Comparison of ENCODE assay signal across 9 mouse cellular contexts in the genomic region with DNA sequence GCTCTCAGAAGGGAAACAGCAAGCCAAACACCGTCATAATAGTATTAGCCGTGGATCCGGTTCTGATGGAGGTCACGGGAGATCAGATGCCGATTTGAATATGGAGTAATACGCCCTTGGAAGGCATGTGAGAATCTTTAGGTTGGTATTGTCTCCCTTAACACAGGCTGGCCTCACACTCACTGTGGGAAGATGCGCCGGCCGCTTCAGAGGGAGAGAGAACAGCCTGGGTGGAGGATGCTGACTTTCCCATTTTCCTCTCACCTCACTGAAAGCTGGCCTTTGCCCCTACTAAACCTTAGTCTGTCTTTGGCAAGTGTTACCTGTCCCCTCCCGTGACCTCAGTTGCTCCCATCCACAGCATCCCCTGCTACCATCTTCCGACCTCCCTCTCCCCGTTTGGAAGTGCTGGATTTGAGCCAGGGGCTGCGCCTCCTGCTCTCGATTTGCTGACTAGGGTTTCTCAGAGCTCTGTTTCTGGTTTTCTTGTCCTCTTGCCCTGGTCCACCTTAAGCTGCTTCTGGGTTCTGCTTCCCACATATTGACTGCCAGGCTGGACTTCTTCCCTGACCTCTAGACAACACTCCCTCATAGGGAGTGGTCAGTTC.
DNase-seq lines count a peak whose midpoint lies in the region; ATAC-seq and TF ChIP-seq lines count a peak whose summit lies in the region.
"Had no signal": no experiment of that assay in that cellular context is flagged by ENCODE, and none has a peak within 500 bp of the region (broad histone marks: within the 10 kb centered on the region; RNA-seq: fewer than 3 reads in every experiment).

No protein-coding gene starts in this region.

- H3K9me3 ChIP-seq in kidney, postnatal 0 days (replicated peaks; ENCODE audit: low read length), result no peaks in the 10 kb centered on the region
- H3K9me3 ChIP-seq: limb, embryonic 12.5 days had no signal

- TF ChIP-seq POLR2A in lung, adult 2 months (IDR thresholded peaks at IDR 0.05; ENCODE audit: borderline replicate concordance, extremely low read depth, low read depth, low read length), result no peak

- ATAC-seq in kidney, postnatal 0 days (replicated peaks; ENCODE audit: low FRiP score, low read depth), result 0 out of 2 replicates have a peak, but pooled peaks have one; percentile 21
- ATAC-seq in monocyte, adult 5-6 weeks (replicated peaks; ENCODE audit: insufficient number of reproducible peaks, low FRiP score, low TSS enrichment, poor library complexity, severe bottlenecking), result no peak

- peak overlapping the region; percentile 31 for H3K4me2 ChIP-seq in kidney, postnatal 0 days (ENCODE audit: low read length)
- H3K4me2 ChIP-seq: limb, embryonic 12.5 days had no signal

- H3K4me1 ChIP-seq in lung, adult 2 months (ENCODE audit: control insufficient read depth, insufficient read depth, low read length), result 0 out of 2 replicates have a peak, but pooled peaks cover 2% of the 10 kb centered on the region
- no peaks in the 10 kb centered on the region for H3K4me1 ChIP-seq in kidney, postnatal 0 days (replicated peaks; ENCODE audit: insufficient read depth, low read length)

- WGBS in lung, adult 2 months, result 56% methylated on average over 14 of the region's 14 CpGs
- WGBS in kidney, postnatal 0 days, result 49% methylated on average over 14 of the region's 14 CpGs

- peak; percentile 82 for DNase-seq in heart, adult 11 months
- DNase-seq in heart, adult 9 months (ENCODE audit: low spot score in 2 of 2), result no peak
- peak; percentile 13 for DNase-seq in lung, postnatal 10 days
- no peak for DNase-seq in lung, adult 2 months
- DNase-seq in kidney, postnatal 0 days (ENCODE audit: low spot score), result no peak
- DNase-seq in layer of hippocampus, adult 11-12 months (ENCODE audit: low spot score), result no peak

- H3K9ac ChIP-seq in kidney, postnatal 0 days (ENCODE audit: low read depth, low read length), result no peak overlapping the region
- H3K9ac ChIP-seq: limb, embryonic 12.5 days had no signal

- no peaks in the 10 kb centered on the region for H3K27me3 ChIP-seq in kidney, postnatal 0 days (ENCODE audit: insufficient read depth, low read length)

- TF ChIP-seq CTCF in lung, adult 2 months (IDR thresholded peaks at IDR 0.05; ENCODE audit: insufficient read depth, low read length), result no peak
- no peak for TF ChIP-seq CTCF in kidney, postnatal 0 days (IDR thresholded peaks at IDR 0.05; ENCODE audit: low read depth)

- H3K27ac ChIP-seq in kidney, postnatal 0 days, result no peak overlapping the region
- H3K27ac ChIP-seq: layer of hippocampus, adult 2 months; limb, embryonic 12.5 days had no signal

- H3K4me3 ChIP-seq in lung, adult 2 months (replicated peaks; ENCODE audit: extremely low read depth, low read depth, low read length), result no peak overlapping the region
- H3K4me3 ChIP-seq in kidney, postnatal 0 days (replicated peaks; ENCODE audit: low read depth, low read length), result no peak overlapping the region
- H3K4me3 ChIP-seq: limb, embryonic 12.5 days had no signal

- no peaks in the 10 kb centered on the region for H3K36me3 ChIP-seq in kidney, postnatal 0 days (ENCODE audit: insufficient read depth, low read length)
- H3K36me3 ChIP-seq: limb, embryonic 12.5 days had no signal

Comparison
In these comparisons a context has a peak if more than half of its experiments do, and no peak if none do; other contexts are left out.
1. DNase-seq: peak in heart, adult 11 months (single experiment) and lung, postnatal 10 days (single experiment); none in heart, adult 9 months (0 of 2), lung, adult 2 months (single experiment), kidney, postnatal 0 days (single experiment) and layer of hippocampus, adult 11-12 months (single experiment).